Mouse (Mus musculus): ENCODE measurements around the gene Atrip.

DNA sequence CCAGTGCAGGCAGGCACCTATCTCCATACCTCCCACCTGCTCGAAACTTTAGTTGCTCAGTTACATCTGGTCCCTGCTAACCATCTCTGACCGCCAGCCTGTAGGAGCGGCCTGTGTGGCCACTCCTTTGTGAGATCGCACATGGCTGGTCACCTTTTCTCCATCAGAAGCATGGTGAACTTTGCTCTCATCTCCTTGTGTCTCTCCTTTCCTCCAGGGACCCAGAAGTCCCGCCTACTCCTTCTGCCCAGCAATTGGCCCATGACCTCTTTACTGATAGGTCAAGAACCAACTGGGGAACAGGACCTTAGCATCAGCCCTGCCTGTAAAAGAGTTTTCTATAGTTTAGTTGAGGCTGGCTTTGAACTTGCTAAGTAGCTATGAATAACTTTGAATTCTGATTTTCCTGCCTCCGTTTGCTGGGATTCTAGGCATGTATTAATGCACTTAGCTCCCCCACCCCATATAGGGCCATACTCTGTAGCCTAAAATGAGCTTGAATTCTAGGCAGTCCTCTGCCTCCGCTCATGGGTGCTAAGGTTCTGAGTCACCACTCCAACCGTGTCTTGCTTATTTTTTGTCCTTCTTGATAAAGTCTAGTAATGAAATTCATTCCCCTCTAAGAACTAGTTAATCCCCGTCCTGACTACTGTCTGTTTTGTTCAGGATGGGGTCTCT lies 23.8 kb downstream of the Atrip start:
- no peak for TF ChIP-seq CTCF (IDR thresholded peaks at IDR 0.05; ENCODE audit: insufficient read depth, low read depth, low read length)
- no peak for TF ChIP-seq POLR2A (IDR thresholded peaks at IDR 0.05; ENCODE audit: insufficient read depth, low read depth, low read length)
